ENCODE assay signal across 8 mouse cellular contexts in genomic region chr14:76533170-76533815, GRCm38 (mm10). TPM values are rescaled to one million over a fixed set of nuclear protein-coding genes. Genes with fewer than 3 reads are reported as not detected.
DNase-seq lines count a peak whose midpoint lies in the region; ATAC-seq and TF ChIP-seq lines count a peak whose summit lies in the region.

No protein-coding gene starts in this region.

- 11% methylated on average over 10 of the region's 10 CpGs for WGBS in hindbrain, postnatal 0 days
- 9% methylated on average over 10 of the region's 10 CpGs for WGBS in liver, embryonic 13.5 days (ENCODE audit: insufficient replicate concordance)
- WGBS in stomach, embryonic 16.5 days = 16% methylated on average over 10 of the region's 10 CpGs

- peak overlapping the region; percentile 69 for H3K27ac ChIP-seq in hindbrain, postnatal 0 days
- H3K27ac ChIP-seq in liver, embryonic 13.5 days = peak overlapping the region; percentile 99
- H3K27ac ChIP-seq in stomach, embryonic 16.5 days (ENCODE audit: low read length) = peak overlapping the region; percentile 62

- DNase-seq in cerebellum, postnatal 14 days = peak; percentile 41 to 50
- DNase-seq in cerebellum, adult 9-10 months = no peak
- DNase-seq in c-Kit-positive CD71-positive TER-119-positive erythroid progenitor cells, embryonic 14.5 days (ENCODE audit: low spot score) = peak; percentile 41
- peak; percentile 51 for DNase-seq in hindbrain, postnatal 0 days (ENCODE audit: low spot score)
- peak; percentile 36 for DNase-seq in liver, embryonic 13.5 days
- no peak for DNase-seq in layer of hippocampus, adult 18-20 months (ENCODE audit: low spot score in 2 of 2)
- no peak for DNase-seq in spleen, postnatal 14 days (ENCODE audit: low spot score in 2 of 2)

- H3K9ac ChIP-seq in hindbrain, postnatal 0 days (replicated peaks; ENCODE audit: low read length) = no peak overlapping the region
- peak overlapping the region; percentile 86 for H3K9ac ChIP-seq in liver, embryonic 13.5 days
- H3K9ac ChIP-seq in stomach, embryonic 16.5 days (ENCODE audit: low read length) = peak overlapping the region; percentile 24; the same call in 1 of the 2 replicates

- no peaks in the 10 kb centered on the region for H3K4me1 ChIP-seq in hindbrain, postnatal 0 days (ENCODE audit: insufficient read depth, low read length)
- H3K4me1 ChIP-seq in liver, embryonic 13.5 days (replicated peaks) = peaks cover 92% of the 10 kb centered on the region
- H3K4me1 ChIP-seq in stomach, embryonic 16.5 days (ENCODE audit: control insufficient read depth, insufficient read depth, low read length) = peaks cover 25% of the 10 kb centered on the region

- H3K4me2 ChIP-seq in hindbrain, postnatal 0 days (ENCODE audit: low read depth, low read length) = peak overlapping the region; percentile 30
- H3K4me2 ChIP-seq in liver, embryonic 13.5 days = peak overlapping the region; percentile 92
- peak overlapping the region; percentile 37 for H3K4me2 ChIP-seq in stomach, embryonic 16.5 days (ENCODE audit: low read depth, low read length)

- H3K9me3 ChIP-seq in hindbrain, postnatal 0 days (ENCODE audit: low read length) = no peaks in the 10 kb centered on the region
- no peaks in the 10 kb centered on the region for H3K9me3 ChIP-seq in liver, embryonic 13.5 days (replicated peaks)
- H3K9me3 ChIP-seq in stomach, embryonic 16.5 days (replicated peaks; ENCODE audit: control insufficient read depth, low read length) = no peaks in the 10 kb centered on the region

- no peak for TF ChIP-seq CTCF in hindbrain, postnatal 0 days (IDR thresholded peaks at IDR 0.05; ENCODE audit: low read depth)

- peak; percentile 65 for ATAC-seq in hindbrain, postnatal 0 days
- peak; percentile 71 for ATAC-seq in liver, embryonic 13.5 days (ENCODE audit: low read depth)
- ATAC-seq in stomach, embryonic 16.5 days (ENCODE audit: insufficient read depth, low FRiP score) = peak; percentile 48; the same call in 1 of the 2 replicates

- H3K27me3 ChIP-seq in hindbrain, postnatal 0 days (ENCODE audit: insufficient read depth, low read length) = no peaks in the 10 kb centered on the region
- no peaks in the 10 kb centered on the region for H3K27me3 ChIP-seq in liver, embryonic 13.5 days
- no peaks in the 10 kb centered on the region for H3K27me3 ChIP-seq in stomach, embryonic 16.5 days (ENCODE audit: control insufficient read depth, insufficient read depth, low read length)

- H3K36me3 ChIP-seq in hindbrain, postnatal 0 days (ENCODE audit: insufficient read depth, low read length) = no peaks in the 10 kb centered on the region
- H3K36me3 ChIP-seq in liver, embryonic 13.5 days = no peaks in the 10 kb centered on the region
- H3K36me3 ChIP-seq in stomach, embryonic 16.5 days (ENCODE audit: control insufficient read depth, insufficient read depth, low read length) = no peaks in the 10 kb centered on the region

- no peak overlapping the region for H3K4me3 ChIP-seq in hindbrain, postnatal 0 days (ENCODE audit: low read length)
- H3K4me3 ChIP-seq in liver, embryonic 13.5 days (replicated peaks) = peak overlapping the region; percentile 65
- no peak overlapping the region; the same call in 1 of the 2 replicates for H3K4me3 ChIP-seq in stomach, embryonic 16.5 days (replicated peaks; ENCODE audit: low read length)

RNA-seq across cellular contexts. Expression of gene Serp2, which starts 23.4 kb away (rescaled TPM):
- total RNA-seq in hindbrain, postnatal 0 days (2014; rRNA removed) = 125 and 187 TPM in 2 replicates
- polyA plus RNA-seq in hindbrain, postnatal 0 days (2015; fragmentation: Nextera tagmentation; extraction: Ambion mirVana) = 243 and 245 TPM in 2 replicates
- polyA plus RNA-seq in liver, embryonic 13.5 days (2015; fragmentation: Nextera tagmentation; extraction: Ambion mirVana) = 1.3 and 1.4 TPM in 2 replicates
- polyA plus RNA-seq in stomach, embryonic 16.5 days (2015; fragmentation: Nextera tagmentation; extraction: Ambion mirVana) = 7.8 and 8.8 TPM in 2 replicates
- 100 to 1,000 TPM; 150 to 152 TPM for total RNA-seq in layer of hippocampus, adult 18-20 months (2021)

Comparison
In these comparisons a context has a peak if more than half of its experiments do, and no peak if none do; other contexts are left out.
1. DNase-seq: peak in cerebellum, postnatal 14 days (2 of 2), c-Kit-positive CD71-positive TER-119-positive erythroid progenitor cells, embryonic 14.5 days (single experiment), hindbrain, postnatal 0 days (single experiment) and liver, embryonic 13.5 days (single experiment); none in cerebellum, adult 9-10 months (single experiment), layer of hippocampus, adult 18-20 months (0 of 2) and spleen, postnatal 14 days (0 of 2).
2. H3K4me2 ChIP-seq: peak in every context shown above with its lines; median percentile 92 in liver, embryonic 13.5 days; 37 in stomach, embryonic 16.5 days; 30 in hindbrain, postnatal 0 days.
3. RNA of gene Serp2, which starts 23.4 kb away (polyA plus RNA-seq): 243 to 245 TPM in hindbrain, postnatal 0 days; 7.8 to 8.8 TPM in stomach, embryonic 16.5 days and 1.3 to 1.4 TPM in liver, embryonic 13.5 days; every median in the first group is over 10 times any median in the second.
4. Peak in every context shown above with its lines, with median percentiles within 50 percentile points of each other: ATAC-seq and H3K27ac ChIP-seq.